ENCODE assay signal across 13 mouse cellular contexts in the genomic region with DNA sequence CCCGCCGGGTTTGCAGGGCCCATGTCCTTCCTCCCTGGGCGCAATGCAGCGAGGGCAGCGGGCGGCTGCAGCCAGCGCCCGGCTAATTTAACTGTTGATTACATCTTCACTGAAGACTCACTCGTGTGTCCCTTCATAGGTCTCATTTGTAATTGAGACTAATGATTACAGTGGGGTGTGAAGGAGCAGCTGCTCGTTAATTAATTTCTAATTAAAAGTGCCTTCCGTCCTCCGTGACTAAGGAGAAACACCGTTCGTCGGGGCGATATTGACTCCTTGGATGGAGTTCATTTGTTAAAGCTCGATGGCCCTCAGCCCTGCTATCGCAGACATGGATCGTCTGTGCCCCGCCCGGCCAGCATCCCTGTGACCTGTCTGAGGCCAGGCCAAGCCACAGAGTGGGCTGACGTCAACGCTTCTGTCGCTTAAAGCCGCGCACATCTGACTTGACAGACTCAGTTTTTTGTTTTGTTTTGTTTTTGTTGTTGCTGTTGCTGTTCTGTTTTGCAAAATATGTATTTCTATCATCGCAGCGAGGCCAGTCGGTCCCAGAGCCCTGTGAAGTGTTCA. TPM values are rescaled to one million over a fixed set of nuclear protein-coding genes. Genes with fewer than 3 reads are reported as not detected.
DNase-seq lines count a peak whose midpoint lies in the region; ATAC-seq and TF ChIP-seq lines count a peak whose summit lies in the region.
"Had no signal": no experiment of that assay in that cellular context is flagged by ENCODE, and none has a peak within 500 bp of the region (broad histone marks: within the 10 kb centered on the region; RNA-seq: fewer than 3 reads in every experiment).

No protein-coding gene starts in this region.

- DNase-seq in heart, adult 9 months (ENCODE audit: low spot score in 2 of 2) = no peak
- peak; percentile 5 for DNase-seq in Muller cell, postnatal 12 days (ENCODE audit: inconsistent ontology term)
- no peak for DNase-seq in limb, embryonic 14.5 days (ENCODE audit: low spot score)
- DNase-seq in thymus, adult 18-20 months = no peak
- DNase-seq in cerebellum, postnatal 36 days = no peak
- DNase-seq in adipocyte (ENCODE audit: low spot score) = no peak
- DNase-seq: cerebellum, postnatal 25 days; gastrocnemius, postnatal 36 days; layer of hippocampus, adult 9-11 months had no signal

- peak overlapping the region; percentile 77 for H3K4me2 ChIP-seq in heart, embryonic 12.5 days
- peak overlapping the region; percentile 72 for H3K4me2 ChIP-seq in heart, embryonic 15.5 days
- H3K4me2 ChIP-seq in limb, embryonic 14.5 days (replicated peaks; ENCODE audit: low read depth, low read length, severe bottlenecking) = 0 out of 2 replicates have a peak overlapping the region, but pooled peaks have one; percentile 13

- H3K36me3 ChIP-seq in heart, embryonic 12.5 days = peaks cover 15% of the 10 kb centered on the region
- H3K36me3 ChIP-seq in heart, embryonic 15.5 days = no peaks in the 10 kb centered on the region
- no peaks in the 10 kb centered on the region for H3K36me3 ChIP-seq in limb, embryonic 14.5 days (ENCODE audit: control insufficient read depth, insufficient read depth, low read length)

- H3K9ac ChIP-seq in heart, embryonic 12.5 days = peak overlapping the region; percentile 89
- H3K9ac ChIP-seq in heart, embryonic 15.5 days = peak overlapping the region; percentile 72
- no peak overlapping the region for H3K9ac ChIP-seq in limb, embryonic 14.5 days (ENCODE audit: low read depth, low read length, severe bottlenecking)

- 4% methylated on average over 29 of the region's 29 CpGs for WGBS in heart, embryonic 12.5 days
- WGBS in heart, embryonic 15.5 days = 7% methylated on average over 29 of the region's 29 CpGs
- 6% methylated on average over 27 of the region's 29 CpGs for WGBS in limb, embryonic 14.5 days

- peak overlapping the region; percentile 93 for H3K27ac ChIP-seq in heart, embryonic 12.5 days (ENCODE audit: poor library complexity, severe bottlenecking)
- peak overlapping the region; percentile 89 for H3K27ac ChIP-seq in heart, embryonic 15.5 days
- no peak overlapping the region for H3K27ac ChIP-seq in limb, embryonic 14.5 days (replicated peaks; ENCODE audit: low read depth, low read length)

- H3K4me3 ChIP-seq in heart, embryonic 12.5 days = peak overlapping the region; percentile 71
- peak overlapping the region; percentile 60 for H3K4me3 ChIP-seq in heart, embryonic 15.5 days
- H3K4me3 ChIP-seq in limb, embryonic 14.5 days (replicated peaks; ENCODE audit: low read length) = no peak overlapping the region

- no peak for TF ChIP-seq POLR2A in limb, embryonic 14.5 days (IDR thresholded peaks at IDR 0.05; ENCODE audit: borderline replicate concordance, extremely low read depth, insufficient read depth, insufficient read length)

- no peak for ATAC-seq in heart, embryonic 12.5 days (ENCODE audit: insufficient number of reproducible peaks, low FRiP score)
- ATAC-seq in heart, embryonic 15.5 days (replicated peaks; ENCODE audit: insufficient number of reproducible peaks, insufficient read depth, low FRiP score, low read depth) = no peak
- ATAC-seq in limb, embryonic 14.5 days (ENCODE audit: low FRiP score, low read depth) = no peak
- ATAC-seq: CD4-positive, CD25-positive, alpha-beta regulatory T cell, adult 4 months had no signal

- peaks cover 91% of the 10 kb centered on the region for H3K27me3 ChIP-seq in heart, embryonic 12.5 days (replicated peaks)
- H3K27me3 ChIP-seq in heart, embryonic 15.5 days = peaks cover 97% of the 10 kb centered on the region
- H3K27me3 ChIP-seq in limb, embryonic 14.5 days (ENCODE audit: control insufficient read depth, insufficient read depth, low read length) = peaks cover 100% of the 10 kb centered on the region

- H3K4me1 ChIP-seq in heart, embryonic 12.5 days (replicated peaks) = peaks cover 53% of the 10 kb centered on the region
- peaks cover 57% of the 10 kb centered on the region for H3K4me1 ChIP-seq in heart, embryonic 15.5 days (replicated peaks)
- H3K4me1 ChIP-seq in limb, embryonic 14.5 days (ENCODE audit: control insufficient read depth, insufficient read depth, low read length) = peaks cover 10% of the 10 kb centered on the region; the same call in 1 of the 2 replicates

- H3K9me3 ChIP-seq in heart, embryonic 12.5 days (replicated peaks) = no peaks in the 10 kb centered on the region
- H3K9me3 ChIP-seq in heart, embryonic 15.5 days (replicated peaks) = no peaks in the 10 kb centered on the region
- no peaks in the 10 kb centered on the region for H3K9me3 ChIP-seq in limb, embryonic 14.5 days (ENCODE audit: control insufficient read depth, low read length)

RNA-seq across cellular contexts. Expression of gene Irx4, which starts 4.0 kb away (rescaled TPM):
- polyA plus RNA-seq in heart, embryonic 12.5 days (2016; fragmentation: Nextera tagmentation; extraction: Ambion mirVana) = 62.4 and 65.9 TPM in 2 replicates
- polyA plus RNA-seq in heart, embryonic 15.5 days (2015; fragmentation: Nextera tagmentation; extraction: Ambion mirVana) = 40.3 and 44.3 TPM in 2 replicates
- 6.7 and 7.4 TPM in 2 replicates for polyA plus RNA-seq in limb, embryonic 14.5 days (2012; rRNA removed)
- polyA plus RNA-seq in limb, embryonic 14.5 days (2014; fragmentation: Nextera tagmentation; extraction: Ambion mirVana) = 8.9 TPM in 2 replicates
- polyA plus RNA-seq: CD4-positive, CD25-positive, alpha-beta regulatory T cell, adult 4 months; testis, adult 2 months had no signal

Comparison
In these comparisons a context has a peak if more than half of its experiments do, and no peak if none do; other contexts are left out.
1. H3K4me2 ChIP-seq: peak in every context shown above with its lines; median percentile 77 in heart, embryonic 12.5 days; 72 in heart, embryonic 15.5 days; 13 in limb, embryonic 14.5 days.